Mouse (Mus musculus) heart, postnatal 25 days (tissue): Measurements from ENCODE around the gene Rag2. TPM values are rescaled to one million over a fixed set of nuclear protein-coding genes. Genes with fewer than 3 reads are reported as not detected.
A peak's percentile ranks its signal among the peaks of the same experiment; 100 is the strongest.

Experiments
- DNase-seq: peaks from one replicate; pipeline ENCODE4 v3.0.0; 2022; ENCODE audit warnings: low spot score
- intact Hi-C: fragments of 180-260 bp; cut with DNase I; formaldehyde crosslinking; loops from one replicate; pipeline ENCODE4 v1.15.1; 2025
- total RNA-seq, 2 experiments: library from RNA; stranded (reverse); gene quantifications; 2 replicates each; pipeline ENCODE4 v1.2.3; 2021

Gene Rag2
- total RNA-seq, 2 experiments from 2014 or later = not detected

- no peak for DNase-seq
- intact Hi-C loops = no loop called here
These were observed 2.9 kb upstream of the Rag2 start for GRCm38 (mm10) chr2:101621611-101622010.

GRCm38 (mm10) chr2:101623042-101623441, 1.5 kb upstream of the Rag2 start:
- intact Hi-C loops = no loop called here
- no peak for DNase-seq

GRCm38 (mm10) chr2:101624011-101624410, 507 bp upstream of the Rag2 start:
- intact Hi-C loops = no loop called here
- no peak for DNase-seq

GRCm38 (mm10) chr2:101627227-101627626, 2.7 kb downstream of the Rag2 start:
- intact Hi-C loops = no loop called here
- no peak for DNase-seq

DNA sequence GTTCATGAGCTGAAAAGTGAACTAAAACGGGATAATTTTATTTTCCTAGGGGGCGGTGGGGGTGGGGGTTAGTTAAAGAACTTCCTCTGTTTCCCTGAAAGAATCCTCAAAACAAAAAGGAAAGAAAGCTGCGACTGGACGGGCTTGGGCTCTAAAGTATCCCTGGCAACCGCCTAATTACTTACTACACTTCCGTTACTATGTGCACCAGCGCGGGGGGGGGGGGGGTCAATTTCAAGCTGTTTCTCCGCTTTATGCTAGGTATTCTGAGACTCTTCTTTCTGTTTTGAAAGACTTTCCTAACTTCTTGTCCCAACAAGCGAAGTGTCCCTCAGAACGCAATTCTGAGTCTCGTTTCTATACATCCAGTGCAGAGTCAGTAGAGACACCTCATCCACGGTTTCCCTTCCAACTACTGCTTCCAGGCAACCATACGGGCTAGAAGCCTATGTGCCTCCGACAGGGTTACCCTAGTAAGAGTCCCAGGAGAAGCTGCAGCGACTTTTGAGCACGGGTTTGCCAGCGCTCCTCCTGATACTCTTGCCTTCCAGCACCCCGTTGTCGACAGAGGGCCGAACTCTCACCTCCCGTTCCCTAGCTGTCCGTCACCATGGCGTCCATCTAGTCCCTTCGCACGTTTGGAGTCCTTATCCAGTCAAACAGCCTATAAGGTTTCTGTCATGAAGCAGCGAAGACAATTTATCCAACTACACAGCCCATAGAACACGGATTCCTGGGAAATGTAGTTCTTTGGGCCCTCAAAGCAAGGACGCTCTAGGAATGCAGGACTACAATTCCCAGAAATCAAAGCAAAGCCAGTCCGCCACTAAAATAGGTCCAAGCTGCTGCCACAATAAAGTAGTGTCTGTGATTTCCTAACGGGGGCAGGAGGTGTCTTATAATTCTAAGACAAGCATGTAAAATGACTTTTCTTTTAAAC, 4.0 kb downstream of the Rag2 start:
- intact Hi-C loops = no loop called here
- DNase-seq = peak; percentile 73

- intact Hi-C loops = no loop called here
- DNase-seq = no peak
These were observed 14.7 kb downstream of the Rag2 start for GRCm38 (mm10) chr2:101638979-101639839.

GRCm38 (mm10) chr2:101639840-101640350, 15.4 kb downstream of the Rag2 start:
- intact Hi-C loops = no loop called here
- no peak for DNase-seq

GRCm38 (mm10) chr2:101645841-101646240, 21.3 kb downstream of the Rag2 start:
- no peak for DNase-seq
- intact Hi-C loops = no loop called here

DNA sequence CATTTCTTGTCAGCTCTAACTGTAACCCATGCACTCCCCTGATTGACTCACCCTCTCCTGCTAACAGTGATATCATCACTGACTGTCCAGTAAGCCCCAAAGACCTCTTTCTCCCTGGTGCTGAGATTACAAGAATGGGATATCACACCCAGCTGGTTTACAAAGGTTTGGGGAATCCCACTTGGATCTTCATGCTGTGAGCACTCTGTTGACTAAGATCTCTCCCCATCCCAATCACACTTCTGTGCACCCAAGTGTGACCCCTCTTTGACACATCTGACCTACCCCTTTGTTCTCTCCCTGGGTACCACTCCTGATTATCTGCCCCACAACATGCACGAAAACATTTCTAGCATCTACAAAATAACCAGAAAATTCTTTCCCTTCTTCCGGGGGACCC, 23.8 kb downstream of the Rag2 start:
- intact Hi-C loops = no loop called here

DNA sequence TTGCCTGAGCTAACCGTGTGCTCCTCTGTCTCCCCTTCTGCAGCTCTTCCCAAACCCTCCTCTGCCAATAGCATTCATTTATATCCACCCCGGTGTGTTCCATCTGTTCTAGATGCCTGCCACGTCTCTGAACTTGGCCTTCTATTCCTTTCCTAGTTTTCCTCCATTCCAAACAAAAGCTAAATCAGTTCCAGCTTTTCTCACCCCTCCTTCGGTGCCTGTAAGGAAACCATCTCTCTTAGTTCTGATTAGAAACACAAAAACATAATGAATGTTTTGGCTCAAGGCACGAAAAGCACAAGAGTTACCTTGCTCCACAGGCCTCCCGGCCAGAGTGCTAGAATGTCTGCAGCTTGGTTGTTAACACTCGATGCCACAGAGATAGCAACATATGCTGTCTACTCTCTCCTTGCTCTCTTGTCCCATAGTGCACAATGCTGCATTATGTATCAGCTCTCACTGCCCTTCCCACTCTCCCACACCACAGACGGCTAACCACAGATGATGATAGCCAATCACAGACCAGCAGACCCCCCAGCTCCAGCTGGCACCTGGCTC, 24.7 kb downstream of the Rag2 start, which contains the start of the genes Rag1 and B230118H07Rik:
TSS of gene Rag1 (minus strand) at position 388 of the 558 bp plus-strand sequence.
TSS of gene B230118H07Rik (minus strand) at position 419 of the 558 bp plus-strand sequence.
- no peak for DNase-seq
- intact Hi-C loops = no loop called here

More for the DNA sequence above, 23.8 kb downstream of the Rag2 start:
- no peak for DNase-seq

DNA sequence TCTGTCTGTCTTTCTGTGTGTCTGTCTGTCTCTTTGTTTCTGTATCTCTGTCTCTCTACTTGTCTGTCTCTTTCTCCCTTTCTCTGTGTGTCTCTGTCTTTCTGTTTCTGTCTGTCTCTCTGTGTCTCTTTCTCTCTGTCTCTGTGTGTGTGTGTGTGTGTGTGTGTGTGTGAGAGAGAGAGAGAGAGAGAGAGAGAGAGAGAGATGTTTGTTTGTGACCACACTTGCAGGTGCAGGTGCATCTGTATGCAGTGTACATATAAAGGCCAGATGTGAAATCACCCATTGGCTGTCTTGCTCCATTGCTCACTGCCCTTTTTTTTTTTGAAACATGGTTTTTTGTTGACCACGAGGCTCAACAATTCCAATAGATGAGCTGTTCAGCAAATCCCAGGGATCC, 25.9 kb downstream of the Rag2 start:
- DNase-seq = no peak
- intact Hi-C loops = loop anchor here (5.0 kb wide), 2 partner anchors 53 to 123 kb away; no protein-coding TSS in a partner anchor

GRCm38 (mm10) chr2:101652204-101652920, 27.8 kb downstream of the Rag2 start:
- intact Hi-C loops = loop anchor here (5.0 kb wide), 2 partner anchors 55 to 125 kb away; no protein-coding TSS in a partner anchor
- DNase-seq = no peak

DNA sequence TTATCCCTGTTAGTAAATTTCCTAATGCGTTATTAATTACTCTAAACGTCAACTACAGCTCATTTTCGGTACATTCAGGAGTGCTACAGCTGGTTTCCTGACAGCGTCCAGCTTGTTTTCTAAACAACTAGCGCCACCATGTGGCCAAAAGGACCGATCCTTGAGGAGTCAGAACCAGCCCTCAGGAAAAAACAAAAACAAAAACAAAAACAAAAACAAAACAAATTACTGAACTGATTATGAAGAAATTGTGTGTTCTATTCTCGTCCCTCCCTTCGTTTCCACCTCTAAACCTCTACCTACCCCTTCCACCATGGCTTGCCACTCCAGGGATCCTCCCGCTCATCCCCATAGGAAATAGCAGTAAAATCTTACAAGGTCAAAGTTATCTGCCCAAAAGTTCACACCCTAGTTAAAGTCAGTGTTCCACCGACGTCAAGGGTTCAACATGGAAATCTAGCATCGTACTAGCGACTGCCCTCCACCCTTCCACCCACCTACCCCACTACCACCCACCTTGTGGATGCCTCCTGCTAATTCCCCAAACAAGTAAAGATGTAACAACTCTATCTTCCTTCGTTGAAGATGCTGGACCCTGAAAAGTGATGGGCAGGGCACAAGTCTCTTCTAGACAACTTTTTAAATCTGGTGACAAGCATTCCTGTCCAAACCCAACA, 28.5 kb downstream of the Rag2 start:
- intact Hi-C loops = loop anchor here (1.0 to 5.0 kb wide), 3 partner anchors 56 to 181 kb away; no protein-coding TSS in a partner anchor
- no peak for DNase-seq

- intact Hi-C loops = no loop called here
- no peak for DNase-seq
These were observed 36.0 kb downstream of the Rag2 start for GRCm38 (mm10) chr2:101660536-101660935.

GRCm38 (mm10) chr2:101665058-101665702, 40.7 kb downstream of the Rag2 start:
- peak; percentile 15 for DNase-seq
- intact Hi-C loops = no loop called here

- DNase-seq = no peak
- intact Hi-C loops = no loop called here
These were observed 41.2 kb downstream of the Rag2 start for GRCm38 (mm10) chr2:101665703-101666092.

DNA sequence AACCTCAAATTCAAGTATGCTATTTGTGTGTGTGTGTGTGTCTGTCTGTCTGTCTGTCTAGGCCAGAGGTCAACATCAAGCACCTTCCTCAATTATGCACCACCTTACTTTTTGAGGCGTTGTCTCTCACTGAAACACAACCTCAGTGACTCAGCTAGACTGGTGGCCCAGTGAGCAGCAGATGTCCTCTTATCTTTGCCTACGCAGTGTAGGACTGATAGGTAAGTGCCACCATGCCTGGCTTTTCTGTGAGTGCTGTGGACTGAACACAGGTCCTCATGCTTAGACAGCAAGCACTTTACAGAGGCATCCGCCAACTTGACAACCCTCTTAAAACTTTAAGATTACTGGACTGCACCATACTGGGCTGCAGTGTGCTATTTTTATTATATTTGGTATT, 44.2 kb downstream of the Rag2 start:
- intact Hi-C loops = no loop called here
- DNase-seq = no peak

- intact Hi-C loops = no loop called here
- no peak for DNase-seq
These were observed 49.0 kb downstream of the Rag2 start for GRCm38 (mm10) chr2:101673547-101673946.
